Mouse (Mus musculus) spleen, adult 2 months (tissue): Measurements from ENCODE around the gene Cdh11. TPM values are rescaled to one million over a fixed set of nuclear protein-coding genes. Genes with fewer than 3 reads are reported as not detected.
"Not testable (repeated sequence)": the region's sequence is repeated elsewhere in the genome, so short reads cannot be mapped to it uniquely, and the experiment has no call there.

Experiments
- DNase-seq, 2 experiments: peaks; one replicate each; pipeline versions ENCODE4 v3.0.0 to v3.0.0-alpha.2; 2012 to 2021; ENCODE audit warnings: low spot score in 2 of 2, low read depth in 1 of 2
- H3K27ac ChIP-seq: fragments of 200-500 bp; 2 replicates; pipeline ENCODE4 v1.5.1; 2012; ENCODE audit warnings: low read length, inconsistent platforms; ENCODE audit not compliant: insufficient read depth
- H3K27me3 ChIP-seq: fragments of 200-500 bp; 2 replicates; pipeline ENCODE4 v1.6.1; 2012; ENCODE audit warnings: mild to moderate bottlenecking, moderate library complexity, low read length, inconsistent platforms; ENCODE audit not compliant: control insufficient read depth, insufficient read depth
- H3K36me3 ChIP-seq: fragments of 200-500 bp; 2 replicates; pipeline ENCODE4 v1.6.1; 2012; ENCODE audit warnings: mild to moderate bottlenecking, low read length, inconsistent platforms; ENCODE audit not compliant: control insufficient read depth, insufficient read depth
- H3K4me1 ChIP-seq: fragments of 200-500 bp; 2 replicates; pipeline ENCODE4 v1.6.1; 2011; ENCODE audit warnings: inconsistent platforms; ENCODE audit not compliant: control insufficient read depth, insufficient read depth, insufficient read length
- H3K4me3 ChIP-seq: fragments of 200-500 bp; 2 replicates; pipeline ENCODE4 v1.5.1; 2011; ENCODE audit warnings: mild to moderate bottlenecking, inconsistent platforms; ENCODE audit not compliant: insufficient read depth, insufficient read length; ENCODE audit errors: extremely low read depth
- CTCF ChIP-seq: fragments of 200-500 bp; IDR thresholded peaks from 2 replicates; pipeline ENCODE4 v1.5.1; 2011; ENCODE audit warnings: mild to moderate bottlenecking, inconsistent platforms; ENCODE audit not compliant: insufficient read depth, insufficient read length, insufficient replicate concordance; ENCODE audit errors: extremely low read depth
- POLR2A ChIP-seq: fragments of 200-500 bp; IDR thresholded peaks from 2 replicates; pipeline ENCODE4 v1.6.1; 2011; ENCODE audit warnings: low read depth, low read length, inconsistent platforms
- WGBS: fragments of 180-500 bp; shearing (Covaris S2); methylation state at CpG from one replicate; pipeline ENCODE4 v1.1.7; 2018; 5-methylcytosine and 5-hydroxymethylcytosine counted together
- polyA plus RNA-seq: library from polyadenylated mRNA; depleted of rRNA; stranded (reverse); fragments of >200 nt; gene quantifications from 2 replicates; pipeline ENCODE4 v1.2.3, GENCODE M21; 2012

Cdh11 gene
- polyA plus RNA-seq, 1 experiment = 4.6 TPM

- Histone ChIP-seq H3K27ac (no peak overlapping the region), H3K4me3 (no peak overlapping the region), H3K4me1 (no peaks in the 10 kb centered on the region), H3K27me3 (no peaks in the 10 kb centered on the region), H3K36me3 (no peaks in the 10 kb centered on the region)
- no peak for DNase-seq
- 87% methylated on average over 3 of the region's 3 CpGs for WGBS
- TF ChIP-seq CTCF (no peak), POLR2A (no peak)
Observed at GRCm38 (mm10) chr8:102677148-102677547, 108.3 kb downstream of the Cdh11 start.

GRCm38 (mm10) chr8:102664561-102664960 lies 120.9 kb downstream of the Cdh11 start:
- not testable (repeated sequence) for H3K4me3 ChIP-seq, H3K4me1 ChIP-seq, H3K27ac ChIP-seq, H3K27me3 ChIP-seq, H3K36me3 ChIP-seq, DNase-seq
- WGBS = 78% methylated on average over 5 of the region's 5 CpGs

- 90% methylated on average over 2 of the region's 2 CpGs for WGBS
- H3K27me3 ChIP-seq = no peaks in the 10 kb centered on the region
- no peak for TF ChIP-seq POLR2A
- TF ChIP-seq CTCF = no peak
- DNase-seq = no peak
- H3K27ac ChIP-seq = no peak overlapping the region
- H3K4me1 ChIP-seq = no peaks in the 10 kb centered on the region
- no peaks in the 10 kb centered on the region for H3K36me3 ChIP-seq
- H3K4me3 ChIP-seq = no peak overlapping the region
Observed at GRCm38 (mm10) chr8:102656529-102656928, 128.9 kb downstream of the Cdh11 start.

- no peak for TF ChIP-seq POLR2A
- DNase-seq = no peak
- H3K36me3 ChIP-seq = no peaks in the 10 kb centered on the region
- H3K4me3 ChIP-seq = no peak overlapping the region
- no peaks in the 10 kb centered on the region for H3K4me1 ChIP-seq
- no peak overlapping the region for H3K27ac ChIP-seq
- 33% methylated on average over 4 of the region's 4 CpGs for WGBS
- H3K27me3 ChIP-seq = no peaks in the 10 kb centered on the region
Observed at GRCm38 (mm10) chr8:102651964-102652363, 133.5 kb downstream of the Cdh11 start.

- H3K36me3 ChIP-seq = no peaks in the 10 kb centered on the region
- no peak overlapping the region for H3K4me3 ChIP-seq
- H3K4me1 ChIP-seq = no peaks in the 10 kb centered on the region
- no peaks in the 10 kb centered on the region for H3K27me3 ChIP-seq
- DNase-seq = no peak
- no peak overlapping the region for H3K27ac ChIP-seq
- 80% methylated on average over 3 of the region's 3 CpGs for WGBS
- TF ChIP-seq CTCF (no peak), POLR2A (no peak)
Observed at GRCm38 (mm10) chr8:102627151-102627550, 158.3 kb downstream of the Cdh11 start.

GRCm38 (mm10) chr8:102612146-102612545 lies 173.3 kb downstream of the Cdh11 start:
- no peaks in the 10 kb centered on the region for H3K4me1 ChIP-seq
- no peak for TF ChIP-seq POLR2A
- TF ChIP-seq CTCF = no peak
- WGBS = 81% methylated on average over 4 of the region's 4 CpGs
- no peak for DNase-seq
- H3K36me3 ChIP-seq = no peaks in the 10 kb centered on the region
- H3K27ac ChIP-seq = no peak overlapping the region
- H3K27me3 ChIP-seq = no peaks in the 10 kb centered on the region
- H3K4me3 ChIP-seq = no peak overlapping the region

GRCm38 (mm10) chr8:102601327-102601726 lies 184.1 kb downstream of the Cdh11 start:
- no peak for DNase-seq
- Histone ChIP-seq H3K36me3 (no peaks in the 10 kb centered on the region), H3K4me3 (no peak overlapping the region), H3K4me1 (no peaks in the 10 kb centered on the region), H3K27me3 (no peaks in the 10 kb centered on the region), H3K27ac (no peak overlapping the region)
- 71% methylated on average over 4 of the region's 4 CpGs for WGBS
- TF ChIP-seq CTCF (no peak), POLR2A (no peak)

GRCm38 (mm10) chr8:102596523-102596922 lies 188.9 kb downstream of the Cdh11 start:
- TF ChIP-seq CTCF (no peak), POLR2A (no peak)
- H3K27ac ChIP-seq = no peak overlapping the region
- H3K27me3 ChIP-seq = no peaks in the 10 kb centered on the region
- H3K36me3 ChIP-seq = no peaks in the 10 kb centered on the region
- H3K4me3 ChIP-seq = no peak overlapping the region
- WGBS = 11% methylated on average over 3 of the region's 3 CpGs
- no peaks in the 10 kb centered on the region for H3K4me1 ChIP-seq
- no peak for DNase-seq
